ENCODE assay signal across 8 mouse cellular contexts in genomic region chr7:28961927-28962670, GRCm38 (mm10). TPM values are rescaled to one million over a fixed set of nuclear protein-coding genes. Genes with fewer than 3 reads are reported as not detected.
DNase-seq lines count a peak whose midpoint lies in the region; ATAC-seq and TF ChIP-seq lines count a peak whose summit lies in the region.

TSS of gene Actn4 (minus strand) at chr7:28962340.

- H3K4me3 ChIP-seq in embryonic facial prominence, embryonic 13.5 days: peak within 1 kb of the TSS; percentile 99
- peak within 1 kb of the TSS; percentile 83 for H3K4me3 ChIP-seq in heart, adult 2 months
- H3K4me3 ChIP-seq in limb, embryonic 13.5 days: peak within 1 kb of the TSS; percentile 99
- H3K4me3 ChIP-seq in midbrain, embryonic 16.5 days (ENCODE audit: low read depth, low read length): peak within 1 kb of the TSS; percentile 90

- H3K27ac ChIP-seq in embryonic facial prominence, embryonic 13.5 days: peak within 1 kb of the TSS; percentile 89
- H3K27ac ChIP-seq in heart, adult 2 months: peak within 1 kb of the TSS; percentile 88
- H3K27ac ChIP-seq in limb, embryonic 13.5 days: peak within 1 kb of the TSS; percentile 87
- peak within 1 kb of the TSS; percentile 88 for H3K27ac ChIP-seq in midbrain, embryonic 16.5 days (ENCODE audit: low read length)

- peak; percentile 94 for DNase-seq in 3134 (ENCODE audit: extremely low read depth, insufficient read length, low spot score)
- DNase-seq in adrenal gland, postnatal 36 days: peak; percentile 99 to 100
- peak; percentile 99 to 100 for DNase-seq in heart, adult 2 months
- peak; percentile 99 for DNase-seq in kidney, adult 8-10 months
- DNase-seq in spleen, postnatal 10 days (ENCODE audit: low spot score in 2 of 2): peak; percentile 97 to 100

- TF ChIP-seq EP300 in heart, adult 2 months (IDR thresholded peaks at IDR 0.05; ENCODE audit: insufficient read depth, low read depth, low read length): no peak

- under 1% methylated on average over 74 of the region's 76 CpGs for WGBS in embryonic facial prominence, embryonic 13.5 days
- under 1% methylated on average over 76 of the region's 76 CpGs for WGBS in heart, adult 2 months
- WGBS in limb, embryonic 13.5 days: under 1% methylated on average over 74 of the region's 76 CpGs
- under 1% methylated on average over 76 of the region's 76 CpGs for WGBS in midbrain, embryonic 16.5 days

- no peak for TF ChIP-seq CTCF in heart, adult 2 months (IDR thresholded peaks at IDR 0.05)

- peak; percentile 98 for TF ChIP-seq POLR2A in heart, adult 2 months (IDR thresholded peaks at IDR 0.05; ENCODE audit: insufficient read depth, low read depth, low read length)

- H3K9me3 ChIP-seq in embryonic facial prominence, embryonic 13.5 days: no peaks in the 10 kb centered on the region
- H3K9me3 ChIP-seq in limb, embryonic 13.5 days: no peaks in the 10 kb centered on the region
- H3K9me3 ChIP-seq in midbrain, embryonic 16.5 days (replicated peaks; ENCODE audit: control insufficient read depth, low read length, poor library complexity, severe bottlenecking): no peaks in the 10 kb centered on the region

- peaks cover 3% of the 10 kb centered on the region for H3K36me3 ChIP-seq in embryonic facial prominence, embryonic 13.5 days
- peaks cover 25% of the 10 kb centered on the region for H3K36me3 ChIP-seq in heart, adult 2 months (ENCODE audit: control insufficient read depth, insufficient read depth, low read length)
- peaks cover 2% of the 10 kb centered on the region; the same call in 1 of the 2 replicates for H3K36me3 ChIP-seq in limb, embryonic 13.5 days
- no peaks in the 10 kb centered on the region for H3K36me3 ChIP-seq in midbrain, embryonic 16.5 days (ENCODE audit: control insufficient read depth, insufficient read depth, low read length)

- intact Hi-C loops in heart, adult 2 months (cut with DNase I): no loop called here

- ATAC-seq in embryonic facial prominence, embryonic 13.5 days (ENCODE audit: insufficient number of reproducible peaks, insufficient read depth, low FRiP score, low TSS enrichment, low read depth): peak; percentile 93
- ATAC-seq in limb, embryonic 13.5 days (ENCODE audit: low FRiP score, low read depth): peak; percentile 90
- peak; percentile 91 for ATAC-seq in midbrain, embryonic 16.5 days

- peak within 1 kb of the TSS; percentile 78 for H3K4me2 ChIP-seq in embryonic facial prominence, embryonic 13.5 days
- peak within 1 kb of the TSS; percentile 89 for H3K4me2 ChIP-seq in limb, embryonic 13.5 days (replicated peaks)
- peak within 1 kb of the TSS; percentile 83 for H3K4me2 ChIP-seq in midbrain, embryonic 16.5 days (ENCODE audit: low read length)

- no peaks in the 10 kb centered on the region for H3K27me3 ChIP-seq in embryonic facial prominence, embryonic 13.5 days
- no peaks in the 10 kb centered on the region for H3K27me3 ChIP-seq in heart, adult 2 months (ENCODE audit: control insufficient read depth, insufficient read depth, low read length)
- no peaks in the 10 kb centered on the region for H3K27me3 ChIP-seq in limb, embryonic 13.5 days
- no peaks in the 10 kb centered on the region for H3K27me3 ChIP-seq in midbrain, embryonic 16.5 days (ENCODE audit: control insufficient read depth, insufficient read depth, low read depth, low read length)

- H3K9ac ChIP-seq in embryonic facial prominence, embryonic 13.5 days: peak within 1 kb of the TSS; percentile 95
- peak within 1 kb of the TSS; percentile 98 for H3K9ac ChIP-seq in heart, adult 2 months (ENCODE audit: low read depth, low read length)
- H3K9ac ChIP-seq in limb, embryonic 13.5 days: peak within 1 kb of the TSS; percentile 97
- H3K9ac ChIP-seq in midbrain, embryonic 16.5 days (ENCODE audit: low read depth, low read length): peak within 1 kb of the TSS; percentile 93

- peaks cover 39% of the 10 kb centered on the region for H3K4me1 ChIP-seq in embryonic facial prominence, embryonic 13.5 days
- H3K4me1 ChIP-seq in heart, adult 2 months (ENCODE audit: control insufficient read depth, insufficient read depth, low read length): peaks cover 19% of the 10 kb centered on the region
- peaks cover 47% of the 10 kb centered on the region for H3K4me1 ChIP-seq in limb, embryonic 13.5 days
- peaks cover 34% of the 10 kb centered on the region for H3K4me1 ChIP-seq in midbrain, embryonic 16.5 days (ENCODE audit: control insufficient read depth, insufficient read depth, low read length)

- peaks cover 9% of the 10 kb centered on the region for H3K79me2 ChIP-seq in heart, adult 2 months (replicated peaks; ENCODE audit: control insufficient read depth, insufficient read depth, low read length)

RNA-seq across cellular contexts. Expression of gene Actn4, which starts in this region (rescaled TPM):
- total RNA-seq in adrenal gland, postnatal 36 days (2021): 100 to 1,000 TPM; 193 to 252 TPM
- 232 and 258 TPM in 2 replicates for polyA plus RNA-seq in embryonic facial prominence, embryonic 13.5 days (2015; fragmentation: Nextera tagmentation; extraction: Ambion mirVana)
- 10 to 100 TPM; 66.1 to 85.7 TPM for total RNA-seq in heart, adult 2 months (2021)
- 123 and 132 TPM in 2 replicates for polyA plus RNA-seq in heart, adult 2 months (2012; rRNA removed)
- 270 and 300 TPM in 2 replicates for polyA plus RNA-seq in limb, embryonic 13.5 days (2015; fragmentation: Nextera tagmentation; extraction: Ambion mirVana)
- 132 and 133 TPM in 2 replicates for polyA plus RNA-seq in midbrain, embryonic 16.5 days (2015; fragmentation: Nextera tagmentation; extraction: Ambion mirVana)

Comparison
In these comparisons a context has a peak if more than half of its experiments do, and no peak if none do; other contexts are left out.
1. Peak in every context shown above with its lines: DNase-seq, ATAC-seq, H3K4me3 ChIP-seq and H3K27ac ChIP-seq.